Comparison of ENCODE assay signal across 9 mouse cellular contexts in the genomic region with DNA sequence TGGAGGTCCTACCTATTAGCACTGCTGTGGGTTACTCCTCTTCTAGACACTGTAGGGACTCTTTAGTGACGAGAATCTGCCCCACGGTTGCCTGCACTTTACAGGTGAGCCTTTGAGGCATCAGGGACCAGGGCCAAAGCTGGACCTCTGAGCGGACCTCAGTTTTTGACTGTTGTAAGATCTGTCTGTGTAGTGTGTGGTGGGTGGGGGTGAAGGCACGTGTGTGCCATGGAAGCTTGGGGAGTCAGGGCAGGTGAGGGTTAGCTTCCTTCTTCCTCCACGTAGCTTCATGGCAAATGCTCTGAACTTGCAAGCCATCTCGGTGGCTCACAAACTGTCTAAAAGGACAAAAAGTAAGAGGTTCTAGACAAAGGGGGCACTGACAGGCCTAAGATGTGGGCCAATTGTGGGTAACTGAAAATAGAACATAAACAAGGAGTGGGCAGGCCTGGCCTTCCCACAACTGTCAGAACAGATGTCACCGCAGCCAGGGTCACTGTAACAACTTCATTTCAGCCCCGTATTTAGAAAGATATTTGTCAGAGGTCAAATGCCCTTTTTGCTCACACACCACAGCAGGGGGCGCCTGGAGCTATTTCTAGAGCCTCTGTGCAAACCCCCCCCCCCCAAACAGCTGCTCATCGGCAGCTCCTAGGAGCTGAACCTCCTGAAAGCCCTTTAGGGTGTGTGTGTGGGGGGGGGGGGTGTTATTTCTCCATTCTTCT.
DNase-seq lines count a peak whose midpoint lies in the region; ATAC-seq and TF ChIP-seq lines count a peak whose summit lies in the region.
"Had no signal": no experiment of that assay in that cellular context is flagged by ENCODE, and none has a peak within 500 bp of the region (broad histone marks: within the 10 kb centered on the region; RNA-seq: fewer than 3 reads in every experiment).

No protein-coding gene starts in this region.

- H3K4me3 ChIP-seq in forebrain, embryonic 14.5 days (ENCODE audit: low read depth, low read length): no peak overlapping the region
- H3K4me3 ChIP-seq in forebrain, postnatal 0 days (ENCODE audit: low read depth, low read length): no peak overlapping the region
- no peak overlapping the region for H3K4me3 ChIP-seq in lung, embryonic 14.5 days (ENCODE audit: low read depth, low read length)
- H3K4me3 ChIP-seq in lung, adult 2 months (replicated peaks; ENCODE audit: extremely low read depth, low read depth, low read length): no peak overlapping the region
- no peak overlapping the region for H3K4me3 ChIP-seq in brown adipose tissue, adult 24 weeks (ENCODE audit: insufficient read depth, low read depth, low read length)

- TF ChIP-seq POLR2A in lung, adult 2 months (IDR thresholded peaks at IDR 0.05; ENCODE audit: borderline replicate concordance, extremely low read depth, low read depth, low read length): no peak

- no peak overlapping the region for H3K27ac ChIP-seq in forebrain, embryonic 14.5 days (ENCODE audit: low read depth, low read length)
- no peak overlapping the region for H3K27ac ChIP-seq in forebrain, postnatal 0 days (ENCODE audit: low read depth, low read length)
- no peak overlapping the region for H3K27ac ChIP-seq in lung, embryonic 14.5 days (ENCODE audit: low read depth)
- H3K27ac ChIP-seq in brown adipose tissue, adult 24 weeks (replicated peaks; ENCODE audit: low read depth, low read length): peak overlapping the region; percentile 38

- H3K4me2 ChIP-seq in forebrain, embryonic 14.5 days (ENCODE audit: low read length): no peak overlapping the region
- no peak overlapping the region for H3K4me2 ChIP-seq in forebrain, postnatal 0 days (ENCODE audit: low read depth)
- no peak overlapping the region for H3K4me2 ChIP-seq in lung, embryonic 14.5 days

- TF ChIP-seq CTCF in forebrain, postnatal 0 days (IDR thresholded peaks at IDR 0.05; ENCODE audit: low read depth): no peak; the same call in none of the 2 replicates
- TF ChIP-seq CTCF in lung, embryonic 14.5 days (IDR thresholded peaks at IDR 0.05; ENCODE audit: low read depth): peak; percentile 32
- TF ChIP-seq CTCF in lung, adult 2 months (IDR thresholded peaks at IDR 0.05; ENCODE audit: insufficient read depth, low read length): no peak

- WGBS in forebrain, embryonic 14.5 days: 70% methylated on average over 10 of the region's 10 CpGs
- WGBS in forebrain, postnatal 0 days: 63% methylated on average over 10 of the region's 10 CpGs
- WGBS in lung, embryonic 14.5 days: 68% methylated on average over 10 of the region's 10 CpGs
- WGBS in lung, adult 2 months: 64% methylated on average over 10 of the region's 10 CpGs

- peak; percentile 35 for DNase-seq in forebrain, embryonic 14.5 days (ENCODE audit: low spot score)
- no peak for DNase-seq in forebrain, postnatal 0 days
- DNase-seq in lung, embryonic 14.5 days: peak; percentile 51
- DNase-seq in lung, adult 2 months: no peak
- DNase-seq in lung, postnatal 36 days: peak; percentile 41
- DNase-seq in layer of hippocampus, adult 18-20 months (ENCODE audit: low spot score in 2 of 2): no peak
- DNase-seq in ovary, postnatal 14 days (ENCODE audit: low spot score): no peak
- DNase-seq: cerebellum, adult 9-10 months had no signal

- no peaks in the 10 kb centered on the region for H3K36me3 ChIP-seq in forebrain, embryonic 14.5 days (ENCODE audit: control insufficient read depth, insufficient read depth, low read length)
- no peaks in the 10 kb centered on the region for H3K36me3 ChIP-seq in forebrain, postnatal 0 days (ENCODE audit: insufficient read depth)
- H3K36me3 ChIP-seq in lung, embryonic 14.5 days (ENCODE audit: insufficient read depth): no peaks in the 10 kb centered on the region; the same call in 1 of the 2 replicates

- H3K9ac ChIP-seq in forebrain, embryonic 14.5 days (ENCODE audit: low read length): no peak overlapping the region
- no peak overlapping the region for H3K9ac ChIP-seq in forebrain, postnatal 0 days
- H3K9ac ChIP-seq in lung, embryonic 14.5 days: no peak overlapping the region

- no peaks in the 10 kb centered on the region for H3K27me3 ChIP-seq in forebrain, embryonic 14.5 days (replicated peaks; ENCODE audit: control insufficient read depth, insufficient read depth, low read length)
- H3K27me3 ChIP-seq in forebrain, postnatal 0 days (ENCODE audit: insufficient read depth, low read length): no peaks in the 10 kb centered on the region
- H3K27me3 ChIP-seq in lung, embryonic 14.5 days (ENCODE audit: insufficient read depth, low read length): no peaks in the 10 kb centered on the region

- no peak for ATAC-seq in forebrain, embryonic 14.5 days
- ATAC-seq in forebrain, postnatal 0 days: no peak
- ATAC-seq in lung, embryonic 14.5 days (ENCODE audit: insufficient read depth): no peak

- peaks cover 9% of the 10 kb centered on the region for H3K4me1 ChIP-seq in forebrain, embryonic 14.5 days (ENCODE audit: control insufficient read depth, insufficient read depth, low read length)
- H3K4me1 ChIP-seq in forebrain, postnatal 0 days (ENCODE audit: insufficient read depth): peaks cover 4% of the 10 kb centered on the region; the same call in 1 of the 2 replicates
- H3K4me1 ChIP-seq in lung, embryonic 14.5 days (ENCODE audit: insufficient read depth): no peaks in the 10 kb centered on the region
- H3K4me1 ChIP-seq in lung, adult 2 months (ENCODE audit: control insufficient read depth, insufficient read depth, low read length): no peaks in the 10 kb centered on the region
- H3K4me1 ChIP-seq in brown adipose tissue, adult 24 weeks (ENCODE audit: control insufficient read depth, insufficient read depth, insufficient read length, low read length): peaks cover 22% of the 10 kb centered on the region

- H3K9me3 ChIP-seq in forebrain, embryonic 14.5 days (replicated peaks; ENCODE audit: control insufficient read depth, low read length): no peaks in the 10 kb centered on the region
- H3K9me3 ChIP-seq in forebrain, postnatal 0 days (ENCODE audit: low read length): no peaks in the 10 kb centered on the region
- H3K9me3 ChIP-seq in lung, embryonic 14.5 days (ENCODE audit: low read depth, low read length): no peaks in the 10 kb centered on the region

Comparison
In these comparisons a context has a peak if more than half of its experiments do, and no peak if none do; other contexts are left out.
1. DNase-seq: peak in forebrain, embryonic 14.5 days (single experiment), lung, embryonic 14.5 days (single experiment) and lung, postnatal 36 days (single experiment); none in forebrain, postnatal 0 days (single experiment), lung, adult 2 months (single experiment), layer of hippocampus, adult 18-20 months (0 of 2) and ovary, postnatal 14 days (single experiment).